Mouse (Mus musculus) ES-E14 (cell line): Measurements from ENCODE around the gene Astn1.

Source experiments
- HCFC1 ChIP-seq: IDR thresholded peaks from 2 replicates; pipeline ENCODE4 v1.6.1; 2012; ENCODE audit warnings: low read length, inconsistent platforms, borderline replicate concordance; ENCODE audit not compliant: insufficient read depth
- MAFK ChIP-seq: IDR thresholded peaks from 2 replicates; pipeline ENCODE4 v1.6.1; 2014; ENCODE audit warnings: mild to moderate bottlenecking, low read depth, low read length, inconsistent platforms; ENCODE audit not compliant: insufficient read depth
- ZC3H11A ChIP-seq: IDR thresholded peaks from 2 replicates; pipeline ENCODE4 v1.6.1; 2012; ENCODE audit warnings: low read depth, mild to moderate bottlenecking, inconsistent platforms, low read length, borderline replicate concordance

GRCm38 (mm10) chr1:158654571-158655205 is 292.6 kb downstream of the Astn1 start:
- TF ChIP-seq ZC3H11A (peak; percentile 65; the same call in 1 of the 2 replicates), MAFK (no peak), HCFC1 (no peak)
